Mouse (Mus musculus) right cerebral cortex, postnatal 14 days (tissue): ENCODE measurements around the gene Gm5678.
A peak's percentile ranks its signal among the peaks of the same experiment; 100 is the strongest.
"Not testable (repeated sequence)": the region's sequence is repeated elsewhere in the genome, so short reads cannot be mapped to it uniquely, and the experiment has no call there.

ENCODE experiments used
- DNase-seq: peaks from one replicate; pipeline ENCODE4 v3.0.0; 2022

Gene Gm5678

GRCm38 (mm10) chr16:93608731-93609130 is 19.2 kb upstream of the Gm5678 start:
- DNase-seq: no peak

DNA sequence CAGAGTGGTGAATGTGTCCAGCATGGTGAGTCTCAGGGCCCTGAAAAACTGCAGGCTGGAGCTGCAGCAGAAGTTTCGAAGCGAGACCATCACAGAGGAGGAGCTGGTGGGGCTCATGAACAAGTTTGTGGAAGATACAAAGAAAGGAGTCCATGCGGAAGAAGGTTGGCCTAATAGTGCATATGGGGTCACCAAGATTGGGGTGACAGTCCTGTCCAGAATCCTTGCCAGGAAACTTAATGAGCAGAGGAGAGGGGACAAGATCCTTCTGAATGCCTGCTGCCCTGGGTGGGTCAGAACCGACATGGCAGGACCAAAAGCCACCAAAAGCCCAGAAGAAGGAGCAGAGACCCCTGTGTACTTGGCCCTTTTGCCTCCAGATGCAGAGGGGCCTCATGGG is 18.1 kb upstream of the Gm5678 start:
- DNase-seq: no peak

DNA sequence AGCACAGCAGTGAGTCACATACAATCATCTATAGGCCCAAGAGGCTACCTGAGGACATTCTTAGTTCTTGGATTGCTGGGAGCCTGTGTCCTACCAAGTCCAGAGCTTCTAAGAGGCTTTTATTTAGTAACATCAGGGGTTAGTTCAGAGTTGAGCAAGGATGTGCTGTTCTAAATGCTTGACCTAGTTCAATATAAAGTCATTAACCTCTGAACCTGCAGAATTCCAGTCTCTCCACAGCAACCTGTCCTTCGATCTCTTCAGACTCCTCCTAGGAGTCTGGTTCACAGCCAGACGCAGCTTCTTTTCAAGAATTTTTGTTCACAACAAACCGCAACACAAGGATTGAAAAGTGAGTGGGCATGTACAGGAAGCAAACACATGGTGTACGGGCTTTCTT is 16.9 kb upstream of the Gm5678 start:
- DNase-seq: no peak

DNA sequence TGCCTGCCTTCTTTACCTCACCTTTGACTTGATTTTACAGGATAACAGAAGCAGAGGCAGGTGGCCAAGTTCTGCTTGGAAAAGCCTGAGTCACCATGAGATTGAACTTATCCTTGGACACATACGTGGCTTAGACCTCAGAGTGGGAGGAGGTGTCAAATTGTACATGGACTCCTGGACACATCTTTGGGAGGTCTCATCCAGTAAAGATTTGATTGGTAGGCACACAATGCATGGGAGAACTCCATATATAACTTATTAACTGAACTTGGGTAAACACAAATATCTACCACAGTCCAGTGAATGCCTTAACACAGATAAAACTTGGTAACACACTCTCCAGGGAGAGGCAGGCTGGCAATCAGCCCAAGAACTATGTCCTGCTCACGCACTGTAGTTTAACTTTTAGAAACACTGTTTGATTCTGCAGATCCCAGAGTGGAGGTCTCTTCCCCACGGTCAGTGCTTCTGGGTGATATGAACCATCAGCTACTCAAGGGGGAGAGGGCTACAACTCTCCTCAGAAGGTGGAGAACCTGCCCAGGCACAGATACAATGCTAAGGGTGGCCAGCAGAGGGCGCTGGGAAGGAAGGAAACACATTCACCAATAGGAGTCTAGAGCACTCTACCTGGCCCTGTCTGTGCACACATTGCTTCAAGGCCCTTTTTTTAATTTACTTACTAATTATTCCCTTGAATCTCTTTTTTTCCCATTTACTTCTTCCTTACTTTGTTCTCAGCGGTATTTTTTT is 12.6 kb upstream of the Gm5678 start:
- DNase-seq: peak; percentile 67

DNA sequence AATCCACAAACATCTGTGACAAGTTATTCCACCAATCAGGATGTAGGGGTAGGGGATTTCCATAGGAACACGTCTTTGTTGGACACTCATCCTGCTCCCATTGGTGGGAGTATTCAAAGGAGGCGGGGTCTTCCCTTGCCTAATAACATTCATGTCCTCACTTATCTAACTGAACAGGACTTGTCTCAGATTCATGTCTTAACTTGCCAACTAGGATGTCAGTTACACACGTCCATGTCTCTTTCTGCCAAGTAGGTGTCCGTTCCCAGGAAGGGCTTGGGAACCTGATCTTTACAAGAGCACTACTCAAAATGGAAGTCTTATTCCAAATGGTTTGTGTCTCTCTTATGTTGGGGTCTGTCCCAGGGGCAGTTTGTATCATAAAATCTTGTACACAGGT is 4.1 kb upstream of the Gm5678 start:
- not testable (repeated sequence) for DNase-seq

- no peak for DNase-seq
Observed at GRCm38 (mm10) chr16:93624671-93625070, 3.2 kb upstream of the Gm5678 start.

DNA sequence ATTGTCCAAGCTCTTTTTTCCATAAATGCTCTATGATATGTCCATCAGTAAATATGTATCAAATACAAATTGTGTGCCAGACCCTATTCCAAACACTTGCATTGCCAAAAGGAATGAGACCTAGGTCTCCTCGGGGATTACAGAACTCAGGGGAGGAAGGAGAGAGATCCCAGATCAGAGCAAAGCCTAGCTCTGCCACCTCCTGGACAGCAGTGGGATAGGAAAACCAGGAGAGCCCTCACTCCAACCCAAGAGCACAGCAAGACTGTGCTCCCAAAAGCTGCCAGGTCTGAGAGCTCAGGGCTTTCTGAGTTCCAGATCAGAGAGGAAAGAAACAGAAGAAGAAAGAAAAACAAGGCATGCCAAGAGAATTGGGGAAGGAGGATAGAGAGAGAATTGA is 1.2 kb upstream of the Gm5678 start:
- peak; percentile 36 for DNase-seq

GRCm38 (mm10) chr16:93644006-93644405 is 16.1 kb downstream of the Gm5678 start:
- DNase-seq: no peak

DNA sequence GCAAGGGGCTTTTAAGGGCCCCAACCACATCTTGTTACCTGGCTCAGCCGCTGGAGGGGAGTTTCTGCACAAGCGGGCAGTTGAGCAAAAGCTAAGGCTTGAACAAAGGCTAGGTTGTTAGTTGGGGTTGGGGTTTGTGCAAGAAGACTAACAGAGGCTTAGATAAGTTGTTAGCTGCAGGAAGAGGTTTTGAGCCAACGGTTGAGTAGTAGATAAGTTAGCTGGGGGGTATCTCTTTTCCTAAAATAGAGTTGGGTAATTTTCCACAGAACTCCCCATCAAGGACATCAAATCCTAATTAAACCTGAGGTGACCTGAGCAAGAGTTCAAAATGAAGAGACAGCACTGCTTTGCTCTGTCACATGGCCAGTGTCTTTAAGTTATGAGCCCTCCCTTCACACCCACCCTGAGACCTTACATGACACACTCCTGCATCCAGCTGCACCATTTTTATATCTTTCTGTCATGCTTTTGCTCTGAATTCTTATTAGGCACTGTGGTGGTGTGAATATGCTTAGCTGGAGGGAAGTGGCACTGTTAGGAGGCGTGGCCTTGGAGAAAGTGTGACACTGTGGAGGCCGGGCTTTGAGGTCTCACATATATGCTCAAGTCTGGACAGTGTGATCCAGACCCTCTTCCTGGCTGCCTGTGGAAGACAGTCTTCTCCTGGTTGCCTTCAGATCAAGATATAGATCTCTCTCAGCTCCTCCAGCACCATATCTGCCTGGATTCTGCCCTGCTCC is 20.7 kb downstream of the Gm5678 start:
- DNase-seq: no peak

GRCm38 (mm10) chr16:93667976-93668375 is 40.1 kb downstream of the Gm5678 start:
- DNase-seq: no peak

- no peak for DNase-seq
Observed at GRCm38 (mm10) chr16:93669521-93669920, 41.6 kb downstream of the Gm5678 start.

DNA sequence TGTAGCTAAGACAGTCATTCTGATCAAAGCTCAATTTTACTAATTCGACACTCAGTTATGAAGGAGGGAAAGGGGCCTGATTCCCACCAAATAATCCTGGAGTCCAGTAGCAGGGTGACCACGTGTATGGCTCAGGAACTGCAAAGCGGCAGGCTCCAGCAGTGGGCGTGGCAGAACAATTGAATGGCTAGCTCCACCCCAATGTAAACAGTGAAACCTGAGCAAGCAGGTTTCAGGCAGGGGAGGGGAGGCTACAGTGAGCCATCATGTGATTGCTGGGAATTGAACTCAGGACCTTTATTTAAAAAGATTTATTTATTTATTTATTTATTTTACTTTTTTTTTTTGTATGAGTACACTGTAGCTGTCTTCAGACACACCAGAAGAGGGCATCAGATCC is 42.6 kb downstream of the Gm5678 start:
- not testable (repeated sequence) for DNase-seq

- DNase-seq: no peak
Observed at GRCm38 (mm10) chr16:93671064-93671463, 43.2 kb downstream of the Gm5678 start.

- no peak for DNase-seq
Observed at GRCm38 (mm10) chr16:93676376-93676775, 48.5 kb downstream of the Gm5678 start.

DNA sequence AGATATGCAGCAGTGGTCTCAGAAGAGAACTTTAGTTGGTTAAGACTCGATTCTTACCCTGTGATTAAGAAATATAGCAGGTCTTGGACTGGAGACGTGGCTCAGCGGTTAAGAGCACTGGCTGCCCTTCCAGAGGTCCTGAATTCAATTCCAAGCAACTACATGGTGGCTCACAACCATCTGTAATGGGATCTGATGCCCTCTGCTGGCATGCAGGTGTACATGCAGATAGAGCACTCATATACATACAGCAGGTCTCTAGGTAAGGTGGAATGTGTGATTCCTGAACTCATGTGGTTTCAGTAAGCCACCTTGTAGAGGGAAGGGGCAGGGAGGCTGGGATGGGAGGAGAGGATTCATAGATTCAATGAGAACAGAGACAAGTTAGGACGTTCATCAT is 50.3 kb downstream of the Gm5678 start:
- no peak for DNase-seq

DNA sequence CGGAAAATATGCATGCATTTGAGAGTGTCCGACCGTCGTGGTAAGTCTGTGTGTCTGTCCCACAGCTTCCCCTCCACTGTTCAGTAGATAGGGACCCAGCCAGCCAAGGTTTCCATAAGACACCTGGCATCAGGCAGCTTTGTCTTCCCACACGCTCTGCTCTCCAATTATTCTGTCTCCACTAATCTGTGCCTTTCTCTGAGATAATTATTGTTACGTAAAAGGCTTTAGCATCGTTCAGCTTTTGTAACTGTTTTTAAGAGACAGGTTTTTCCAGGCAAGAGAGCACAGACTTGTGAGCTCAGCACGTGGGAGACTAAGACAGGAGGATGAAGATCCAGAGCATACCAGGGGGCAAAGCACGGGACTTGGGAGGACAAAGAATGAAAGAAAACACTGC is 51.3 kb downstream of the Gm5678 start:
- DNase-seq: no peak
